Mouse (Mus musculus) lung, postnatal 4 days (tissue): ENCODE results near the gene Slc41a2.

Experiments
- DNase-seq, 2 experiments: peaks; one replicate each; pipeline ENCODE4 v3.0.0; 2021

The Slc41a2 gene

GRCm38 (mm10) chr10:83219729-83220128, 118.0 kb downstream of the Slc41a2 start:
- peak; percentile 39 to 71 for DNase-seq

GRCm38 (mm10) chr10:83218778-83219177, 118.9 kb downstream of the Slc41a2 start:
- DNase-seq = no peak

GRCm38 (mm10) chr10:83217256-83217655, 120.4 kb downstream of the Slc41a2 start:
- peak; percentile 45 to 72 for DNase-seq

DNA sequence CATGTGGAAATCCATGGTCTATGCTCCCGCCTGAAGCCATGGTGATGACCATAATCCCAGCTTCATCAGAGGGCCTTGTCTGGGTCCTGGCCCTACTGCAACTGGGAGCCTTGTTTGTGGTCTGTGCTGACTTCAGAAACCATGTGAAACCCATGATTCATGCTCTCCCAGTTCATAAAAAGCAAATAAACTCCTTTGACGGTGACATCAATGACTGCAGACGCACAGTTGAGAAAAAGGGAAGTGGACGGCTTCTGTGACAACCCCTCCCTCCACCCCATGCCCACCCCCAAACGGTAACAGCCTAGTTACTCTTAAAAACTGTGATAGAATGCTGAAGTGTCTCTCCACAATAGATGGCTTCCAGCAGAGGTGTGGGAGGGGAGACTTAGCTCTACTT, 122.1 kb downstream of the Slc41a2 start:
- DNase-seq = no peak

GRCm38 (mm10) chr10:83212618-83213017, 125.1 kb downstream of the Slc41a2 start:
- no peak for DNase-seq

DNA sequence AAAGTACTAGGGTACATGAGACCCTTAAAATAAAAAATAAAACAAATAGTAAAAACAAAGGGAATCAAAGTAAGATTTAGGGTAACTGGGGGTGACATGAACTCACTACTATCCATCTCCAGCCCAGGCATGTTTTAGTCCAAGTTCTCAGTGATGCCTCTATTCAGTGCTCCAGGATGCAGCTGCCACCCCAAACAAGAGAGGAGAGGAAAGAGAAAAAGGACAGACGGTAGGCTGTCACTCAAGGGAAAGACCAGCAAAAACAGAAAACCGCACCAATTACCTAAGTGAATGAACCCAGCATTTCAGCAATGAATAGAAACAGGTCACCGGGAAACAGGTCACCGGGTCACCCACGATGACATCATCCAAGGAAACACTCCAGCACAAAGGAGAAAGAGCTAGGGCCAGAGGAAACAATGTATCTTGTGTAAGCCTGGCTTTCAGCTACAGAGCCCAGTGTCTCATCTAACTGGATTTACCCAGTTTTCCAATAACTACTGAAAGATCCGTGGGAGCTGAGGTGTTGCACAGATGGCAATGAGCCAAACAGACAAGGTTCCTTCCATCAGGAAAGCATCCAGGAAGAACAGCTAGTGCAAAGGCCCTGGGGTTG, 126.6 kb downstream of the Slc41a2 start:
- DNase-seq = no peak

DNA sequence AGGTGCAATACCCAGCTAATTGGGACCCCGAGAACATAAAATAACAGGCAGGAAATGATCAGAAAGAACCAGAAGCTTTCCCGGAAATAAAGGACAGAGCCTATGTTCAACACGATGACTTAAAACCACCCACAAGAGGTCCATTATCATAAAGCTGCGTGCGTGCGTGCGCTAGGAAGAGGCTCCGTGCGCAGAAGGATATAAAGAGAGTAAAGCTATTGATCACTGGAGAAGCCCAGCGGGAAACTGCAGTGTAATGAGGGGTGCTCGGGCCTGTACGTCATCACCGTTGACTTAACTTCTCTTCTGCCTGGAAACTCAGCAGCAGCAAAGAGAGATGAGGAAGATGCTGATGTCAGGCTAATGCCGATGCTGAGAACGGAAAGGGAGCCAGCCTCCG, 127.6 kb downstream of the Slc41a2 start:
- no peak for DNase-seq

GRCm38 (mm10) chr10:83209388-83209787, 128.3 kb downstream of the Slc41a2 start:
- no peak for DNase-seq

DNA sequence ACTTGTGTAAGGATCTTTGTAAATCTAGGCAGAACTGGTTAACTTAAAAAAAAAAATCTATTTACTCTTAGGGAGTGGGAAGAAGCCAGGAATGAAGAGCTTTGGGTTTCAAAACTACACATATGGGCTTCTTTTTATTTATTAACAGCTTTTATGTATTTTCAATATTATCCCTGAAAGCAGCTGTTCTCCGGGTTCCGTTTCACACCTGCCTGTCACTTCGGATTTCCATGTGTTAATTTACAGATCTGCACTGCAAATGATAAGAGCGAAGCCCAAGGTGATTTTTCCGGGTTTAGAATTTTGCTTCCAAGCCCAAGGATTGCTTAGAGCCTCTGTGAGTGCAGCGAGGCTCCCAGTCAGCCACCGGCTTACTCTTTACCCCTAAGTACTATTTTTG, 129.2 kb downstream of the Slc41a2 start:
- no peak for DNase-seq

GRCm38 (mm10) chr10:83202906-83203702, 134.6 kb downstream of the Slc41a2 start:
- DNase-seq = no peak

DNA sequence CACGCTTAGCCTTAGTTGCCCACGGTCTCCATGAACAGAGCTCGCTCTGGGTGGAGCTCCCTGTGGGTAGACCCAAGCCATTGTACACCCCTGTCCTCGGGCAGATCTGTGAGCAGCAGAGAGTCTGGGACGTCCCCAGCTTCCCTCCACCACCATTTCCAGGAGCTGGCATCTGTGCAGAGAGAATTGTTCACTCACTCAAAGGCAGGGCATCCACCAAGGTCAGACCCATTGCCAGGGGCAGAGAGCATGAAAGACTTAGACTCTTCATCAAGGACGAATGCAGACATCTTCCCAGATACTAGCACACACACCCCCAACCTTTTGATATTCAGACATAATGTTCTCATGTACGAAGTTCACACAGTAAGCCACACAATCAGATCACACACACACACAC, 136.2 kb downstream of the Slc41a2 start:
- DNase-seq = no peak

- no peak for DNase-seq
Observed at GRCm38 (mm10) chr10:83199290-83199689, 138.4 kb downstream of the Slc41a2 start.

- no peak for DNase-seq
Observed at GRCm38 (mm10) chr10:83198692-83199091, 139.0 kb downstream of the Slc41a2 start.

DNA sequence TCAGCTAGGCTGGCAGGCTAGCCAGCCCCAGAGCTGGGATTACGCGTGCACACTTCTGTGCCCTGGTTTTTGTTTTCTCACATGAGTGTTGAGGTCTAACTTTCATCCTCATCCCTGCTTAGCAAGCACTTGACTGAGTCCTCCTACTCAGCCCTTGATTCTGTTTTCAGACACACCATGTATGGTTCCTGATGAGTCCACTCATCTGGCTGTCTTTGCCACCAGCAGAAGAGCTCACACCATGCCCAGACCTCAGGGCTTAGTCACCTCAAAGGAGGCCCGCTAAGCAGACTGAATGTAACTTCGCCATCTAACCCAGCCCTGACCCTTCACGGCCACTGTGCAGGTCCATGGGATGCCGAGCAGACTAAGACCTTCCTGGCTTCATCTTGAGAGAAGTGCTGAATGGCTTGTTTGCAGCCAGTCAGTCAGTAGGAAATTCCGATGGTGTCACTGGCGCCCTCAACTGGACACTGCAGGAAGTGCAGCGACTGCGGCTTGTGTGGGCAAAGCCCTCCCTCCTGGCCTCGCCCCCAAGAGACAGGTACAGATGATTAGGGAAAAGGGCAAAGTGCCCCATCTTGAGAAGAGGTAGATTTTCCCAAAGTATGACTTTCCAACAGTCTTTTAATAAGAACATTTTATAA, 139.9 kb downstream of the Slc41a2 start:
- peak; percentile 63 to 82 for DNase-seq

DNA sequence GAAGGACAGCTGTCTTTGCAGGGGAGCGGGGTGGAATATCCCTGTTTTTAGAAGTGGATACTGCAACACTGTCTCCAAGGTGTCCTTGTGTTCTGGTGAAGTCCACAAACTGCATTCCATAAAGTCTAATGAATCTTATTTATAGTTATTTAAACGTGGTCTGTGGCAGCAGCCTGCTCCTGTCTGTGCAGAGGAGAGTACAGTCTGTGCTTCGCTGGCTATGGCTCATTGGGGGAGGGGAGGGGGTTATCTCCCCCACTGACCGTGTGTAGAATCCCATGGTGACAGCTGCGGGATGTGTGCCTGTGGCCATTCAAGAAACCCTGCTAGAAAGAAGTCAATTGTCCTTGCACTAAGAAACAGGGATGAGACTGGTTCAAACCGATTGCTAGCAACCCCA, 145.7 kb downstream of the Slc41a2 start:
- no peak for DNase-seq

GRCm38 (mm10) chr10:83191476-83191875, 146.2 kb downstream of the Slc41a2 start:
- no peak for DNase-seq

DNA sequence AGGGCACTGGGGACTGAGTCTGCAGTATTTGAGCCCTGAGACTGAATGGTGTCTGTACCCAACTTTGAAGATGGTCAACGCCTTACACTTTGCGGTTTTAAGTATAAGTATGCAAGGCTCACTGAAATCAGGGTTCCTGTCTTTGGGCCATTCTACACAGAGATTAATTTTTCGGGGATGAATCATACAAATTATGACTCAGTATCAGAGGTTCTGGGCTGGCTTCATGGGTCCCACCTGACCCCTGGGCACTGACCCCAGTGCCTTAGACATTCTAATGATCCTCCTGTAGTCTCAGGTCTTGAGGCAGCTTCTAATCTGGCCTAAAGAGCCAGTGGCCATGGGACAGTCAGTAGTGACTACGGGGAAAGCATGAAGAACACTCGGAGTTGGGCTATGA, 148.6 kb downstream of the Slc41a2 start:
- DNase-seq = no peak

GRCm38 (mm10) chr10:83186984-83187383, 150.7 kb downstream of the Slc41a2 start:
- peak; percentile 40 to 59 for DNase-seq

GRCm38 (mm10) chr10:83186167-83186566, 151.5 kb downstream of the Slc41a2 start:
- no peak for DNase-seq

DNA sequence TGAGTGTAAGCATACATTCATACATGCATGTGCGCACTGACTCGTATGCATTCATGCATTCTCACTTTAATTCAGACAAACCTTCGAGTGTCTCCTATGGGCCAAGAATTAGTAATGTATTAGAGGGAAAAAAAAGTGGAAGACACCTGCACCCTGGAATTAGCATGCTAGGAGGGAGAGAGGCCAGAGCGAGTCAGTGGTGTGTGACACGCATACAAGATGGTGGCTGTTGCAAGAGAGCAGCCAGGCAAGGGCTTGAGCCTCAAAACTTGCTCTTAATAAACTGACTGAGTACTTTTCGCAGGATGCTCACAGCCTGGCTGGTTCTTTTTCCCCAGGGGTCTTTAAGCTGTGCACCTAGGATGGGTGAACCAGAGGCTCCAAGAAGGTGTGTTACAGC, 152.6 kb downstream of the Slc41a2 start:
- DNase-seq = no peak

DNA sequence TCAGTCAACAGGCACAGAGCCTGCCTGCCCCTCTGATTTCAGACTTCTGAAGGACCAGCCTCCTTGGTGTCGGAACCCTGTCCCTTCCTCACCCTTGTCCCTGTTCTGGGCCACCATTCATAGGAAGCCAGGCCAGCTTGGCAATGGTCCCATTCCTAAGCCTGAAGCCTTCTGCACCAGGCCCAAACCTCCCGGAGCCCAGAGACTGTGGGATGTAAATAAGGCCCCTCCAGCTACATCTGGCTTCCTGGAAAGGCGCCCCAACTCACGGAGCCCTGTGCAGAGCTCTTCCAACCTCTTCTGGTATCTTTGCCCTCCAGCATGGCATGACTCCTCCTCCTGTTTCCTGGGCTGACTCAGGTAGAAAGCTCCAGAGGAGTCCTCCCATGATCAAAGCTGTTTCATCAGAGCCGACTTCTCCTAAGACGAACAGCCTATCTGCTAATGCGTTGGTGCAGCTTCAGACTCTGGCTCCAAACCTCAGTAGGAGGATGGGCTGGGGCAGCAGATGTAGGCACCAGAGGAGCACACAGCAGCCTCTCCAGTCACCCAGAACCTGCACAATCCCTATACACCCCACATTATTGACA, 153.1 kb downstream of the Slc41a2 start:
- no peak for DNase-seq

DNA sequence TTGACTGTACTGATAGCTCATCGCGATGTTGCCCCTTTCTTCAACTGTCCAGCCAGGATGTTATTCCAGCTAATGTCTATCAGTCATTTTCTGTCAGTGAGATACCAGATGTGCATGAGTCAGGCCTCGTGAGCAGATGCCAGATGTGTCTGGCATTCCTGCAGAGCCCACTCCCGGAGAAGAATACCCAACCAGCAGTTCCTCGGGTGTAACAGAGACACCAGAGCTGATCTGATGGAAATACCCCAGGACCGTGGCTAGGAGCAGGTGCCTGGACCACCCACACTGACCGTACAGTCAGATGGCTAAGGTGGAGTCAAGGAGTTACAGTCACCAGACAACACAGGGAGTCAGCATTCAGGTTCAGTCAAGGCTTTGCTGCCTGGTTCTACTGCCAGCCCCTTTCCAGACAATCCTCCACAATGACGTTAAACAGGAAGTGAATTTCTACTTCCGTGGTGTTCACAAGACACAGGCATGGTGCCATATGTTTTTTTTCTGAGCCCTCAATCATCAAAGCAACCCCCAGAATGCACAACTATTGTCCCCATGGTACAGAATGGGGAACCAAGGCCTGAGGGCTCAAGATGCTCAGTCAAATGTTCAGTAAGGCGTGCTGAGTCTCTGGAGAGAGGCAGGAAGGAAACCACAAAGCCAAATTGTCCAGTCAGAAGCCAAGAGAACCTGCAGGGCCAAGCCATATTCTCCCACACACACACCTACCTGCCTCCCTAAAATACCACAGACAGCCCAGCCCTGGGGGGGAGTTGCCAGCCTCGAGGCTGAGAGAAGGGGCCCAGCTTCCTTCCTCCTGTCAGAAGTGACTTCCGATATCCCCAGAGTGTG, 153.8 kb downstream of the Slc41a2 start:
- no peak for DNase-seq

- peak; percentile 59 to 74 for DNase-seq
Observed at GRCm38 (mm10) chr10:83182573-83182960, 155.1 kb downstream of the Slc41a2 start.
